Mouse (Mus musculus) lung, postnatal 0 days (tissue): Measurements from ENCODE around the gene Serpinf2. TPM values are rescaled to one million over a fixed set of nuclear protein-coding genes. Genes with fewer than 3 reads are reported as not detected.

Experiments
- ATAC-seq: fragments of 200-750 bp; cut with Nextera tagmentation; 2 replicates; pipeline ENCODE4 v1.8.0; 2017; ENCODE audit warnings: moderate library complexity
- DNase-seq: peaks from one replicate; pipeline ENCODE4 v3.0.0-alpha.2; 2016; ENCODE audit warnings: low spot score
- H3K27ac ChIP-seq: fragments of 300-500 bp; sonication (generic); 2 replicates; pipeline ENCODE4 v1.5.1; 2014; ENCODE audit warnings: antibody characterized with exemption, mild to moderate bottlenecking, low read length, mixed read lengths
- H3K27me3 ChIP-seq: fragments of 300-500 bp; sonication (generic); replicated peaks from 2 replicates; pipeline ENCODE4 v1.6.1; 2014; ENCODE audit warnings: low read length, mixed read lengths; ENCODE audit not compliant: insufficient read depth
- H3K36me3 ChIP-seq: fragments of 300-500 bp; sonication (generic); 2 replicates; pipeline ENCODE4 v1.6.1; 2014; ENCODE audit warnings: low read length, mixed read lengths; ENCODE audit not compliant: insufficient read depth
- H3K4me1 ChIP-seq: fragments of 300-500 bp; sonication (generic); 2 replicates; pipeline ENCODE4 v1.6.1; 2014; ENCODE audit warnings: antibody characterized with exemption, low read depth, low read length, mixed read lengths; ENCODE audit not compliant: insufficient read depth
- H3K4me2 ChIP-seq: fragments of 300-500 bp; sonication (generic); replicated peaks from 2 replicates; pipeline ENCODE4 v1.6.1; 2014; ENCODE audit warnings: low read depth, mild to moderate bottlenecking, low read length, moderate library complexity, mixed read lengths
- H3K4me3 ChIP-seq: fragments of 300-500 bp; sonication (generic); 2 replicates; pipeline ENCODE4 v1.5.1; 2014; ENCODE audit warnings: low read depth, low read length
- H3K9ac ChIP-seq: fragments of 300-500 bp; sonication (generic); replicated peaks from 2 replicates; pipeline ENCODE4 v1.6.1; 2014; ENCODE audit warnings: low read depth, mild to moderate bottlenecking
- H3K9me3 ChIP-seq: fragments of 300-500 bp; sonication (generic); 2 replicates; pipeline ENCODE4 v1.6.1; 2016; ENCODE audit warnings: low read length, mixed read lengths
- CTCF ChIP-seq: IDR thresholded peaks from 2 replicates; pipeline ENCODE4 v1.5.1; 2016; ENCODE audit warnings: antibody characterized with exemption, mild to moderate bottlenecking
- EP300 ChIP-seq: IDR thresholded peaks from 2 replicates; pipeline ENCODE4 v1.6.1; 2016; ENCODE audit warnings: antibody characterized with exemption, mild to moderate bottlenecking, control low read depth
- WGBS: fragments of 180-500 bp; shearing (Covaris S2); extraction: QIAGEN DNeasy Blood & Tissue Kit; methylation state at CpG from one replicate; pipeline ENCODE4 v1.1.7; 2014; 5-methylcytosine and 5-hydroxymethylcytosine counted together
- polyA plus RNA-seq: library from polyadenylated mRNA; unstranded; fragments of >200 nt; fragmentation: Nextera tagmentation; extraction: Ambion mirVana; gene quantifications from 2 replicates; pipeline ENCODE4 v1.2.1, GENCODE M21; 2015

Serpinf2 gene
- 0.14 and 0.19 TPM in 2 replicates for polyA plus RNA-seq

DNA sequence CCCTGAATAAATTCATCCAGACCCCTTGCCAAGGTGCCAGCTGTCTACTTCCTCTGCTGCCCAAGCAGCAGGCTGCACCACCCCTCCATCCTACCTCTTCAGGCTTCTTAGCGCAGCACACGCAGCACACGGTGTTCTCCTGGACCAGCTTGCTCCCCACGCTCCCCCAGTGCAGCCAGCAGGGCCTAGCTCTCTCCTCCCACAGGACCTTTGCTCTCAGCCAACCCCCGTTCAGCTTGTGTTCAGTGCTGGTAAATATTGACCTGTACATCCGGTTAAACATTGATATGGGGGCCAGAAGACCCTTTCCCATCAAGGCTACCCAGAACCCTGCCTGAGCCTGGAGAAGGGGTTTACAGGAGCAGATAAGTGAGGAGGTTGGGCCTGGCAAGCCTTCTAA lies at the start of gene Serpinf2:
Serpinf2 (minus strand) TSS at position 229 of the 400 bp plus-strand sequence.
- H3K4me3 ChIP-seq: no peak within 1 kb of the TSS
- H3K9me3 ChIP-seq: no peaks in the 10 kb centered on the region
- 67% methylated on average over 6 of the region's 6 CpGs for WGBS
- TF ChIP-seq CTCF (no peak), EP300 (no peak)
- no peak within 1 kb of the TSS for H3K4me2 ChIP-seq
- no peaks in the 10 kb centered on the region for H3K4me1 ChIP-seq
- H3K9ac ChIP-seq: no peak within 1 kb of the TSS
- H3K27me3 ChIP-seq: no peaks in the 10 kb centered on the region
- DNase-seq (no peak), ATAC-seq (no peak)
- H3K27ac ChIP-seq: no peak within 1 kb of the TSS
- peaks cover 19% of the 10 kb centered on the region; the same call in 1 of the 2 replicates for H3K36me3 ChIP-seq

- peak overlapping the region; percentile 97 for H3K4me3 ChIP-seq
- ATAC-seq (no peak), DNase-seq (no peak)
- no peaks in the 10 kb centered on the region for H3K27me3 ChIP-seq
- no peaks in the 10 kb centered on the region for H3K9me3 ChIP-seq
- H3K9ac ChIP-seq: peak overlapping the region; percentile 98
- peaks cover 7% of the 10 kb centered on the region for H3K4me1 ChIP-seq
- no peak overlapping the region for H3K27ac ChIP-seq
- WGBS: 23% methylated on average over 6 of the region's 6 CpGs
- H3K4me2 ChIP-seq: peak overlapping the region; percentile 69
- H3K36me3 ChIP-seq: peaks cover 27% of the 10 kb centered on the region
- TF ChIP-seq CTCF: no peak
- TF ChIP-seq EP300: no peak
Measured at GRCm38 (mm10) chr11:75487496-75487895, 48.1 kb upstream of the Serpinf2 start.

DNA sequence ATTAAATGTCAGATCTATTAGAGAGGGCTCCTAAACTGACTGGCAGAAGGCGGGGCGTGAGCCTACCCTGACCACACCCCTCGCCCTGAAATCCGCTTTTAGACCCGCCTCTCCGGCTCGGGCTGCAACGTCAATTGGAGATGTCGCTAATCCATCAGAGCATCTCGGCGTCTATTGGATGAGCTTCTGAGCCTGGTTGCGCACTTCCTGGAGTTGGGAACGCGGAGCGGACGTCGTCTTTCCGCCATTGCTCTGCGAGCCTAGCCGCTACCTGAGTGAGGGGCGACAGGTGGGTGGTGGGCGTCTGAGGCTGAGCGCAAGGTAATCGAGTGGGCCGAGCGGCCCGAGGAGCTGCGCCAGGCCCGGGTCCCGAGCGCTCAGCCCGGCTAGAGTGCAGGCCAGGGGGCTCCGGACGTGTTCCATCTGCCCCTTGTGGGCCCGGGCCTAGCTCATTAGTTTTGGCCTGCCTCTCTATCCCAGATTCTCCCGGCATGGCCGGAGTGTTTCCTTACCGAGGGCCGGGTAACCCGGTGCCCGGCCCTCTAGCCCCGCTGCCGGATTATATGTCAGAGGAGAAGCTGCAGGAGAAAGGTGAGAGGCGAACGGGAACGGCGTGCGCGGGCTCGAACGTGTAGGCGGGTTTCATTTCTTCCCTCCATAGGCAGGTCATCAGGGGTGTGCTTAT lies 47.4 kb upstream of the Serpinf2 start, which contains the start of gene Prpf8:
Prpf8 (plus strand) TSS at position 216 of the 685 bp plus-strand sequence.
- Histone ChIP-seq H3K4me1 (peaks cover 7% of the 10 kb centered on the region), H3K27me3 (no peaks in the 10 kb centered on the region), H3K9ac (peak within 1 kb of the TSS; percentile 98), H3K27ac (peak within 1 kb of the TSS; percentile 78), H3K36me3 (peaks cover 19% of the 10 kb centered on the region), H3K9me3 (no peaks in the 10 kb centered on the region), H3K4me3 (peak within 1 kb of the TSS; percentile 97), H3K4me2 (peak within 1 kb of the TSS; percentile 69)
- DNase-seq (peak; percentile 100), ATAC-seq (peak; percentile 100)
- WGBS: 1% methylated on average over 52 of the region's 52 CpGs
- TF ChIP-seq CTCF (no peak), EP300 (no peak)

DNA sequence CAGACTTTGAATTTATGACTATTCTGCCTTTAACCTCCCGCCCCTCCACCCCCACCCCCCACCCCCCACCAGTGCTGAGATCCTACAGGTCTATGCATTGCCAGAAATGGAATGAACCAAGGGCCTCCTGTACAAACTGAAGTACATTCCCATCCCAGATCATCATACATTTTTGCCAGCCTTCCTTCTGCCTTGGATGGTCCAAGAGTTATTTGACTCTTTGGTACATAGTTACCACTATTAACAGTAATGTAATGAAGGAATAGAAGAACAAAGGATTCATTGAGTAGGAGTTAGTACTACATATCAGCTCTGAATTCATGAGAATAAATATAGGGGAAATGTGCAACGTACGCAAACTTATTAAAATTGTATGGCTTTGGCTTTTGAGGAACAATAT lies 46.8 kb upstream of the Serpinf2 start:
- Histone ChIP-seq H3K36me3 (peaks cover 14% of the 10 kb centered on the region), H3K4me3 (no peak overlapping the region), H3K27ac (no peak overlapping the region), H3K9me3 (no peaks in the 10 kb centered on the region), H3K4me1 (peaks cover 7% of the 10 kb centered on the region), H3K27me3 (no peaks in the 10 kb centered on the region), H3K9ac (no peak overlapping the region), H3K4me2 (0 out of 2 replicates have a peak overlapping the region, but pooled peaks have one; percentile 25)
- peak; percentile 6; the same call in 1 of the 2 replicates for ATAC-seq
- DNase-seq: no peak
- TF ChIP-seq EP300 (no peak), CTCF (no peak)
- WGBS: 30% methylated on average over 3 of the region's 3 CpGs

GRCm38 (mm10) chr11:75473376-75473775 lies 34.0 kb upstream of the Serpinf2 start:
- no peaks in the 10 kb centered on the region for H3K36me3 ChIP-seq
- H3K4me3 ChIP-seq: no peak overlapping the region
- H3K4me1 ChIP-seq: no peaks in the 10 kb centered on the region
- H3K27ac ChIP-seq: no peak overlapping the region
- no peaks in the 10 kb centered on the region for H3K9me3 ChIP-seq
- no peak overlapping the region for H3K9ac ChIP-seq
- 64% methylated on average over 7 of the region's 7 CpGs for WGBS
- no peak overlapping the region for H3K4me2 ChIP-seq
- no peak for TF ChIP-seq EP300
- no peak for TF ChIP-seq CTCF
- no peaks in the 10 kb centered on the region for H3K27me3 ChIP-seq
- ATAC-seq (no peak), DNase-seq (no peak)

- Histone ChIP-seq H3K4me2 (no peak overlapping the region), H3K27ac (no peak overlapping the region), H3K27me3 (no peaks in the 10 kb centered on the region), H3K9me3 (no peaks in the 10 kb centered on the region), H3K36me3 (no peaks in the 10 kb centered on the region), H3K9ac (no peak overlapping the region), H3K4me3 (no peak overlapping the region), H3K4me1 (no peaks in the 10 kb centered on the region)
- ATAC-seq (no peak), DNase-seq (no peak)
- WGBS: 59% methylated on average over 11 of the region's 11 CpGs
- TF ChIP-seq CTCF (no peak), EP300 (no peak)
Measured at GRCm38 (mm10) chr11:75472469-75473081, 33.2 kb upstream of the Serpinf2 start.
